Mouse (Mus musculus) embryonic facial prominence, embryonic 13.5 days (tissue): ENCODE measurements around the gene Krt24. TPM values are rescaled to one million over a fixed set of nuclear protein-coding genes. Genes with fewer than 3 reads are reported as not detected.

Experiments
- ATAC-seq: fragments of 200-750 bp; cut with Nextera tagmentation; 2 replicates; pipeline ENCODE4 v1.8.0; 2017; ENCODE audit warnings: low read depth; ENCODE audit not compliant: insufficient number of reproducible peaks, insufficient read depth, low FRiP score, low TSS enrichment
- H3K27ac ChIP-seq: fragments of 300-500 bp; sonication (generic); 2 replicates; pipeline ENCODE4 v1.5.1; 2015; ENCODE audit warnings: moderate library complexity, mild to moderate bottlenecking, inconsistent platforms
- H3K27me3 ChIP-seq: fragments of 300-500 bp; sonication (generic); 2 replicates; pipeline ENCODE4 v1.6.1; 2015; ENCODE audit warnings: mild to moderate bottlenecking, inconsistent platforms
- H3K36me3 ChIP-seq: fragments of 300-500 bp; sonication (generic); 2 replicates; pipeline ENCODE4 v1.6.1; 2015; ENCODE audit warnings: mild to moderate bottlenecking, inconsistent platforms
- H3K4me1 ChIP-seq: fragments of 300-500 bp; sonication (generic); 2 replicates; pipeline ENCODE4 v1.6.1; 2015; ENCODE audit warnings: inconsistent platforms
- H3K4me2 ChIP-seq: fragments of 300-500 bp; sonication (generic); 2 replicates; pipeline ENCODE4 v1.6.1; 2015; ENCODE audit warnings: moderate library complexity, mild to moderate bottlenecking, inconsistent platforms
- H3K4me3 ChIP-seq: fragments of 300-500 bp; sonication (generic); 2 replicates; pipeline ENCODE4 v1.5.1; 2015; ENCODE audit warnings: mild to moderate bottlenecking, inconsistent platforms
- H3K9ac ChIP-seq: fragments of 300-500 bp; sonication (generic); 2 replicates; pipeline ENCODE4 v1.6.1; 2015; ENCODE audit warnings: mild to moderate bottlenecking, inconsistent platforms
- H3K9me3 ChIP-seq: fragments of 300-500 bp; sonication (generic); 2 replicates; pipeline ENCODE4 v1.6.1; 2016; ENCODE audit warnings: inconsistent platforms
- WGBS: fragments of 180-500 bp; shearing (Covaris S2); methylation state at CpG from one replicate; pipeline ENCODE4 v1.1.7; 2015; ENCODE audit warnings: mixed read lengths; 5-methylcytosine and 5-hydroxymethylcytosine counted together
- polyA plus RNA-seq: library from polyadenylated mRNA; unstranded; fragments of >200 nt; fragmentation: Nextera tagmentation; extraction: Ambion mirVana; gene quantifications from 2 replicates; pipeline ENCODE4 v1.2.1, GENCODE M21; 2015

Gene Krt24
- polyA plus RNA-seq, 1 experiment from 2014 or later: 0.44 TPM

- 58% methylated on average over 4 of the region's 4 CpGs for WGBS
- H3K4me2 ChIP-seq: no peak overlapping the region
- H3K9ac ChIP-seq: no peak overlapping the region
Observed at GRCm38 (mm10) chr11:99283334-99283733, 1.7 kb downstream of the Krt24 start.

GRCm38 (mm10) chr11:99281116-99281515, 3.9 kb downstream of the Krt24 start:
- Histone ChIP-seq H3K4me1 (peaks cover 14% of the 10 kb centered on the region), H3K27me3 (no peaks in the 10 kb centered on the region), H3K36me3 (no peaks in the 10 kb centered on the region), H3K27ac (no peak overlapping the region), H3K4me3 (no peak overlapping the region), H3K4me2 (no peak overlapping the region), H3K9ac (no peak overlapping the region), H3K9me3 (no peaks in the 10 kb centered on the region)
- whole genome bisulfite sequencing: 72% methylated on average over 9 of the region's 9 CpGs
- ATAC-seq: no peak

More at GRCm38 (mm10) chr11:99283334-99283733, 1.7 kb downstream of the Krt24 start:
- Histone ChIP-seq H3K27me3 (no peaks in the 10 kb centered on the region), H3K27ac (no peak overlapping the region), H3K9me3 (no peaks in the 10 kb centered on the region), H3K36me3 (no peaks in the 10 kb centered on the region), H3K4me3 (no peak overlapping the region), H3K4me1 (peaks cover 10% of the 10 kb centered on the region)
- no peak for ATAC-seq

GRCm38 (mm10) chr11:99279986-99280385, 5.1 kb downstream of the Krt24 start:
- no peak overlapping the region for H3K4me2 ChIP-seq
- no peaks in the 10 kb centered on the region for H3K36me3 ChIP-seq
- H3K9me3 ChIP-seq: no peaks in the 10 kb centered on the region
- H3K4me1 ChIP-seq: peaks cover 13% of the 10 kb centered on the region
- H3K27ac ChIP-seq: no peak overlapping the region
- H3K9ac ChIP-seq: no peak overlapping the region
- ATAC-seq: no peak
- no peak overlapping the region for H3K4me3 ChIP-seq
- H3K27me3 ChIP-seq: no peaks in the 10 kb centered on the region
- WGBS: 72% methylated on average over 5 of the region's 5 CpGs

GRCm38 (mm10) chr11:99276786-99277185, 8.3 kb downstream of the Krt24 start:
- WGBS: 40% methylated on average over 7 of the region's 7 CpGs
- H3K9me3 ChIP-seq: no peaks in the 10 kb centered on the region
- ATAC-seq: no peak

GRCm38 (mm10) chr11:99275624-99276023, 9.4 kb downstream of the Krt24 start:
- Histone ChIP-seq H3K4me1 (0 out of 2 replicates have a peak, but pooled peaks cover 4% of the 10 kb centered on the region), H3K27me3 (no peaks in the 10 kb centered on the region), H3K27ac (no peak overlapping the region), H3K4me2 (no peak overlapping the region), H3K9ac (no peak overlapping the region), H3K4me3 (no peak overlapping the region), H3K9me3 (no peaks in the 10 kb centered on the region), H3K36me3 (no peaks in the 10 kb centered on the region)
- 61% methylated on average over 6 of the region's 6 CpGs for WGBS
- ATAC-seq: no peak

More at GRCm38 (mm10) chr11:99276786-99277185, 8.3 kb downstream of the Krt24 start:
- Histone ChIP-seq H3K27me3 (no peaks in the 10 kb centered on the region), H3K9ac (no peak overlapping the region), H3K36me3 (no peaks in the 10 kb centered on the region), H3K4me1 (0 out of 2 replicates have a peak, but pooled peaks cover 4% of the 10 kb centered on the region), H3K27ac (peak overlapping the region; percentile 51), H3K4me2 (no peak overlapping the region), H3K4me3 (no peak overlapping the region)

- Histone ChIP-seq H3K36me3 (no peaks in the 10 kb centered on the region), H3K4me1 (0 out of 2 replicates have a peak, but pooled peaks cover 4% of the 10 kb centered on the region), H3K4me3 (no peak overlapping the region), H3K9me3 (no peaks in the 10 kb centered on the region), H3K4me2 (no peak overlapping the region), H3K27me3 (no peaks in the 10 kb centered on the region), H3K27ac (no peak overlapping the region), H3K9ac (no peak overlapping the region)
- ATAC-seq: no peak
- 88% methylated on average over 4 of the region's 4 CpGs for WGBS
Observed at GRCm38 (mm10) chr11:99272721-99273120, 12.3 kb downstream of the Krt24 start.

GRCm38 (mm10) chr11:99269192-99269591, 15.9 kb downstream of the Krt24 start:
- H3K9me3 ChIP-seq: no peaks in the 10 kb centered on the region
- 69% methylated on average over 7 of the region's 7 CpGs for WGBS
- no peak overlapping the region for H3K27ac ChIP-seq
- no peak overlapping the region for H3K9ac ChIP-seq
- no peaks in the 10 kb centered on the region for H3K4me1 ChIP-seq
- no peak for ATAC-seq
- no peak overlapping the region for H3K4me3 ChIP-seq
- H3K4me2 ChIP-seq: no peak overlapping the region
- H3K36me3 ChIP-seq: no peaks in the 10 kb centered on the region
- H3K27me3 ChIP-seq: no peaks in the 10 kb centered on the region

GRCm38 (mm10) chr11:99265796-99266195, 19.3 kb downstream of the Krt24 start:
- Histone ChIP-seq H3K9ac (no peak overlapping the region), H3K4me2 (no peak overlapping the region), H3K27ac (no peak overlapping the region), H3K9me3 (no peaks in the 10 kb centered on the region), H3K4me3 (no peak overlapping the region), H3K27me3 (no peaks in the 10 kb centered on the region), H3K4me1 (no peaks in the 10 kb centered on the region), H3K36me3 (no peaks in the 10 kb centered on the region)
- 53% methylated on average over 9 of the region's 9 CpGs for WGBS
- no peak for ATAC-seq

GRCm38 (mm10) chr11:99265220-99265619, 19.8 kb downstream of the Krt24 start:
- 72% methylated on average over 9 of the region's 9 CpGs for WGBS
- Histone ChIP-seq H3K4me3 (no peak overlapping the region), H3K4me2 (no peak overlapping the region), H3K27ac (no peak overlapping the region), H3K4me1 (no peaks in the 10 kb centered on the region), H3K27me3 (no peaks in the 10 kb centered on the region), H3K9me3 (no peaks in the 10 kb centered on the region), H3K36me3 (no peaks in the 10 kb centered on the region), H3K9ac (no peak overlapping the region)
- ATAC-seq: no peak

- Histone ChIP-seq H3K4me1 (no peaks in the 10 kb centered on the region), H3K36me3 (no peaks in the 10 kb centered on the region), H3K27me3 (no peaks in the 10 kb centered on the region), H3K4me2 (no peak overlapping the region), H3K9me3 (no peaks in the 10 kb centered on the region), H3K9ac (no peak overlapping the region), H3K4me3 (no peak overlapping the region), H3K27ac (no peak overlapping the region)
- ATAC-seq: no peak
- 74% methylated on average over 4 of the region's 4 CpGs for WGBS
Observed at GRCm38 (mm10) chr11:99256213-99256612, 28.8 kb downstream of the Krt24 start.

- no peaks in the 10 kb centered on the region for H3K9me3 ChIP-seq
Observed at GRCm38 (mm10) chr11:99255316-99255715, 29.7 kb downstream of the Krt24 start.

GRCm38 (mm10) chr11:99253893-99254292, 31.2 kb downstream of the Krt24 start:
- no peaks in the 10 kb centered on the region for H3K9me3 ChIP-seq
- H3K9ac ChIP-seq: no peak overlapping the region
- H3K27me3 ChIP-seq: no peaks in the 10 kb centered on the region
- no peak overlapping the region for H3K4me3 ChIP-seq
- H3K4me2 ChIP-seq: no peak overlapping the region
- H3K27ac ChIP-seq: no peak overlapping the region
- H3K36me3 ChIP-seq: no peaks in the 10 kb centered on the region
- ATAC-seq: no peak
- peaks cover 5% of the 10 kb centered on the region for H3K4me1 ChIP-seq
- WGBS: 61% methylated on average over 2 of the region's 2 CpGs

More at GRCm38 (mm10) chr11:99255316-99255715, 29.7 kb downstream of the Krt24 start:
- no peak overlapping the region for H3K27ac ChIP-seq
- H3K36me3 ChIP-seq: no peaks in the 10 kb centered on the region
- H3K27me3 ChIP-seq: no peaks in the 10 kb centered on the region
- ATAC-seq: no peak
- no peak overlapping the region for H3K9ac ChIP-seq
- peaks cover 2% of the 10 kb centered on the region for H3K4me1 ChIP-seq
- WGBS: 95% methylated on average over 8 of the region's 8 CpGs
- H3K4me3 ChIP-seq: no peak overlapping the region
- H3K4me2 ChIP-seq: no peak overlapping the region
